Mouse (Mus musculus) CH12.LX (cell line): ENCODE results near the gene Gm3646.

ENCODE experiments used
- CTCF ChIP-seq, 2 experiments: IDR thresholded peaks in 1 of 2; conservative IDR thresholded peaks in 1 of 2; 2 replicates each; pipeline ENCODE4 v1.5.1; 2011 to 2012; ENCODE audit warnings: low read depth in 2 of 2, low read length in 2 of 2, improper control_type of control experiment in 1 of 2, inconsistent platforms in 1 of 2, mild to moderate bottlenecking in 1 of 2, moderate library complexity in 1 of 2
- E2F4 ChIP-seq: IDR thresholded peaks from 2 replicates; pipeline ENCODE4 v1.6.1; 2011; ENCODE audit warnings: low read depth, low read length, improper control_type of control experiment; ENCODE audit not compliant: insufficient replicate concordance
- JUND ChIP-seq: conservative IDR thresholded peaks from 2 replicates; pipeline ENCODE4 v1.6.1; 2011; ENCODE audit warnings: low read depth, low read length, improper control_type of control experiment
- MAX ChIP-seq: IDR thresholded peaks from 2 replicates; pipeline ENCODE4 v1.6.1; 2011; ENCODE audit warnings: low read length, improper control_type of control experiment
- MXI1 ChIP-seq: IDR thresholded peaks from 2 replicates; pipeline ENCODE4 v1.6.1; 2011; ENCODE audit warnings: mild to moderate bottlenecking, low read depth, low read length, improper control_type of control experiment
- NELFE ChIP-seq: IDR thresholded peaks from 2 replicates; pipeline ENCODE4 v1.6.1; 2011; ENCODE audit warnings: low read depth, low read length, improper control_type of control experiment
- TCF12 ChIP-seq: IDR thresholded peaks from 2 replicates; pipeline ENCODE4 v1.6.1; 2014; ENCODE audit warnings: low read depth, mild to moderate bottlenecking, inconsistent platforms, low read length, improper control_type of control experiment

- TF ChIP-seq MXI1 (no peak), CTCF (conservative IDR thresholded peaks at IDR 0.05 in 1 of 2, IDR thresholded peaks at IDR 0.05 in 1 of 2; ENCODE audit: low read depth in 2 of 2, low read length in 2 of 2) (no peak), E2F4 (no peak), JUND (no peak), MAX (no peak), TCF12 (no peak), NELFE (no peak)
Measured at GRCm38 (mm10) chr1:39824240-39824639, 19.1 kb upstream of the Gm3646 start.
